Mouse (Mus musculus) stomach, postnatal 0 days (tissue): ENCODE data around the gene Gins2.

Experiments used
- CTCF ChIP-seq: IDR thresholded peaks from 2 replicates; pipeline ENCODE4 v1.5.1; 2016; ENCODE audit warnings: antibody characterized with exemption, low read depth, mild to moderate bottlenecking, moderate library complexity
- EP300 ChIP-seq: optimal IDR thresholded peaks from 2 replicates; pipeline ENCODE3; 2016; ENCODE audit warnings: antibody characterized with exemption

DNA sequence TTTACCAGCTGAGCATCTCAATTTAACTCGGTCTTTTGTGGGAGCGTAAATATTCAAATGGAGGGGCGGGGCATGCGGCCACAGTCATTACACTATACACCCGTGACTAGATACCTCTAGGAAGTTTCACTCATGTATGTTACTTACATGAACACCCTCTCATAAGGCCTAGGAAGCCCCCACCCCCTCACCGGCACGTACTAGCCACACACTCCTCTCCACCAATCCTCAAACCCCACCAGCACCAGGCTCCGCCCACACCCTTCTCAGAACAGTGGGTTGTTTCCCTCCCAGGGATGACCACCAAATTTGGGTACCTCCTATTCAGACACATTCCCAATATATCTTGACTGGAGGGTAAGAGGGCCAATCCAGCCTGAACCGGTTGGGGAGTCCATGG lies 18.4 kb upstream of the Gins2 start:
- no peak for TF ChIP-seq CTCF
- no peak for TF ChIP-seq EP300
